Comparison of ENCODE assay signal across 8 mouse cellular contexts in the genomic region with DNA sequence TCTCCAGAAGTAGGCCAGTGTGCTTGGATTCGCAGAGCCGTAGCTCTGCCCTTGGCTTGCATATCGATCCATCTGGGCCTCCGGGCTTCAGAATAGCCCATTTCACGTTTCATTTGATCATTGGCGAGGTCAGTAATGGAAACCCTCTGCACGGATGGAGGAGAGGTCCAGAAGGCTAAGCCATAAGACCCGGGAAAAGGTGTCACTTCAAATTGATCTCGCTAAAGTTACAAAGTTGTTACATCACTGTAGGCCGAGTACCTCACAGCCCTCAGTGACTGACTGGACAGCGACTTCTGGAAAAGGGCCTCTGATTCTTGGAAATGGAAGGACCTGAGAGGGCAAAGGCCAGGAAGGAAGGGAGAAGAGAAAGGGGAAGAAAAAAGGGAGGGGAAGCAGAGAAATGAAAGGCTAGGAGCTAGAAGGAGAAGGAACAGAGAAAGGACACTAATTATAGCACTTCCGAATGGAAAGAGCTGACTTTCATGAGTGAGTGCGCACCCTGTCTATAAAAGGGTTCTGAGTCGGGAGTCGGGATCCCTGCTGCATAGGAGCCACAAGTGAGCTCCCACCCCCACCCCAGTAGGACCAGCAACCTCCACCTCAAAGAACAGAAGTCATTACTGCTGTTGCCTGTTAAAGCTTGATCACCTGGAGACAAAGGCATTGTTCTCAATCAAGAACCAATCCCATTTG. TPM values are rescaled to one million over a fixed set of nuclear protein-coding genes. Genes with fewer than 3 reads are reported as not detected.
A peak's percentile ranks its signal among the peaks of the same experiment; 100 is the strongest.
DNase-seq lines count a peak whose midpoint lies in the region; ATAC-seq and TF ChIP-seq lines count a peak whose summit lies in the region.

No protein-coding gene starts in this region.

- no peaks in the 10 kb centered on the region for H3K9me3 ChIP-seq in CH12.LX (replicated peaks; ENCODE audit: low read length)
- H3K9me3 ChIP-seq in forebrain, embryonic 16.5 days (ENCODE audit: control insufficient read depth, low read length), result no peaks in the 10 kb centered on the region
- no peaks in the 10 kb centered on the region for H3K9me3 ChIP-seq in liver, embryonic 15.5 days (replicated peaks)

- no peak for DNase-seq in heart, adult 2 months
- DNase-seq in heart, postnatal 10 days, result no peak
- DNase-seq in CH12.LX (ENCODE audit: extremely low read depth), result no peak
- no peak for DNase-seq in urinary bladder, postnatal 10 days (ENCODE audit: low spot score)
- DNase-seq in T-cell, adult 2 months (ENCODE audit: low spot score), result no peak

- peak overlapping the region; percentile 83 for H3K4me3 ChIP-seq in heart, adult 2 months
- H3K4me3 ChIP-seq in CH12.LX (replicated peaks in 1 of 3; ENCODE audit: low read depth in 2 of 3, low read length in 2 of 3, poor library complexity in 1 of 3), result peak overlapping the region in 2 of 3 experiments; percentile 66 to 83
- H3K4me3 ChIP-seq in forebrain, embryonic 16.5 days (replicated peaks; ENCODE audit: low read length), result peak overlapping the region; percentile 77
- H3K4me3 ChIP-seq in liver, embryonic 15.5 days (replicated peaks), result peak overlapping the region; percentile 74

- H3K4me2 ChIP-seq in CH12.LX (ENCODE audit: insufficient read depth, low read depth, poor library complexity, severe bottlenecking), result peak overlapping the region; percentile 53
- H3K4me2 ChIP-seq in forebrain, embryonic 16.5 days (ENCODE audit: low read length), result peak overlapping the region; percentile 83
- H3K4me2 ChIP-seq in liver, embryonic 15.5 days, result peak overlapping the region; percentile 90

- intact Hi-C loops in heart, adult 2 months (cut with DNase I), result loop anchor here (5.0 kb wide), 1 partner anchor 56 kb away; no protein-coding TSS in a partner anchor
- intact Hi-C loops in heart, postnatal 10 days (cut with DNase I), result no loop called here

- ATAC-seq in forebrain, embryonic 16.5 days, result no peak
- no peak for ATAC-seq in liver, embryonic 15.5 days (ENCODE audit: insufficient read depth)
- ATAC-seq in CD4-positive, CD25-positive, alpha-beta regulatory T cell, adult 4 months, result no peak

- H3K9ac ChIP-seq in heart, adult 2 months (ENCODE audit: low read depth, low read length), result 0 out of 2 replicates have a peak overlapping the region, but pooled peaks have one; percentile 10
- H3K9ac ChIP-seq in CH12.LX (ENCODE audit: insufficient read depth, low read depth), result peak overlapping the region; percentile 62; the same call in 1 of the 2 replicates
- peak overlapping the region; percentile 85 for H3K9ac ChIP-seq in forebrain, embryonic 16.5 days (replicated peaks; ENCODE audit: low read depth, low read length)
- peak overlapping the region; percentile 64; the same call in 1 of the 2 replicates for H3K9ac ChIP-seq in liver, embryonic 15.5 days

- H3K4me1 ChIP-seq in heart, adult 2 months (ENCODE audit: control insufficient read depth, insufficient read depth, low read length), result peaks cover 6% of the 10 kb centered on the region
- peaks cover 3 to 33% of the 10 kb centered on the region in 2 experiments; a peak in 2 of 4 replicates for H3K4me1 ChIP-seq in CH12.LX (ENCODE audit: control insufficient read depth in 1 of 2, insufficient read depth in 2 of 2)
- H3K4me1 ChIP-seq in forebrain, embryonic 16.5 days (replicated peaks; ENCODE audit: control insufficient read depth, insufficient read depth, low read length), result peaks cover 19% of the 10 kb centered on the region
- H3K4me1 ChIP-seq in liver, embryonic 15.5 days (replicated peaks), result peaks cover 37% of the 10 kb centered on the region

- 30% methylated on average over 15 of the region's 15 CpGs for WGBS in heart, adult 2 months
- WGBS in forebrain, embryonic 16.5 days, result 20% methylated on average over 15 of the region's 15 CpGs
- 21% methylated on average over 15 of the region's 15 CpGs for WGBS in liver, embryonic 15.5 days (ENCODE audit: insufficient replicate concordance)

- TF ChIP-seq EP300 in heart, adult 2 months (IDR thresholded peaks at IDR 0.05; ENCODE audit: insufficient read depth, low read depth, low read length), result 0 out of 2 replicates have a peak, but pooled peaks have one; percentile 1
- TF ChIP-seq EP300 in CH12.LX (IDR thresholded peaks at IDR 0.05; ENCODE audit: low read length), result no peak

- dilution Hi-C loops in CH12.LX (cut with MboI; ENCODE audit: extremely low pct_ligation_motif_present, extremely low pct_unique_long_range_greater_than_20kb, low sequenced_read_pairs), result no loop called here

- TF ChIP-seq POLR2A in heart, adult 2 months (IDR thresholded peaks at IDR 0.05; ENCODE audit: insufficient read depth, low read depth, low read length), result no peak
- no peak for TF ChIP-seq POLR2A in CH12.LX (IDR thresholded peaks at IDR 0.05; ENCODE audit: low read depth, low read length)

- no peaks in the 10 kb centered on the region for H3K27me3 ChIP-seq in heart, adult 2 months (ENCODE audit: control insufficient read depth, insufficient read depth, low read length)
- H3K27me3 ChIP-seq in CH12.LX (replicated peaks), result no peaks in the 10 kb centered on the region
- 0 out of 2 replicates have a peak, but pooled peaks cover 2% of the 10 kb centered on the region for H3K27me3 ChIP-seq in forebrain, embryonic 16.5 days (replicated peaks; ENCODE audit: control insufficient read depth, insufficient read depth, low read length)
- peaks cover 43% of the 10 kb centered on the region for H3K27me3 ChIP-seq in liver, embryonic 15.5 days

- no peaks in the 10 kb centered on the region for H3K36me3 ChIP-seq in heart, adult 2 months (ENCODE audit: control insufficient read depth, insufficient read depth, low read length)
- no peaks in the 10 kb centered on the region for H3K36me3 ChIP-seq in CH12.LX (replicated peaks in 1 of 2; ENCODE audit: control insufficient read depth in 1 of 2, insufficient read depth in 1 of 2, low read length in 1 of 2)
- no peaks in the 10 kb centered on the region for H3K36me3 ChIP-seq in forebrain, embryonic 16.5 days (ENCODE audit: control insufficient read depth, insufficient read depth)
- H3K36me3 ChIP-seq in liver, embryonic 15.5 days (replicated peaks), result no peaks in the 10 kb centered on the region

- no peaks in the 10 kb centered on the region for H3K79me2 ChIP-seq in heart, adult 2 months (replicated peaks; ENCODE audit: control insufficient read depth, insufficient read depth, low read length)
- no peaks in the 10 kb centered on the region for H3K79me2 ChIP-seq in CH12.LX (replicated peaks; ENCODE audit: control insufficient read depth, extremely low read depth, insufficient read depth, poor library complexity, severe bottlenecking)

- no peak for TF ChIP-seq RAD21 in CH12.LX (IDR thresholded peaks at IDR 0.05; ENCODE audit: low read depth, low read length)

- TF ChIP-seq CTCF in heart, adult 2 months (IDR thresholded peaks at IDR 0.05), result no peak
- TF ChIP-seq CTCF in CH12.LX (conservative IDR thresholded peaks at IDR 0.05 in 1 of 2, IDR thresholded peaks at IDR 0.05 in 1 of 2; ENCODE audit: low read depth in 2 of 2, low read length in 2 of 2), result no peak

- in situ Hi-C loops in CH12.LX (cut with MboI; ENCODE audit: low pct_ligation_motif_present, low pct_unique_long_range_greater_than_20kb, low sequenced_read_pairs), result loop anchor here (5.0 kb wide), 1 partner anchor 36 kb away; no protein-coding TSS in a partner anchor

- peak overlapping the region; percentile 82; the same call in 1 of the 2 replicates for H3K27ac ChIP-seq in heart, adult 2 months
- no peak overlapping the region for H3K27ac ChIP-seq in CH12.LX (ENCODE audit: insufficient read depth, low read depth)
- peak overlapping the region; percentile 76 for H3K27ac ChIP-seq in forebrain, embryonic 16.5 days (ENCODE audit: low read length)
- H3K27ac ChIP-seq in liver, embryonic 15.5 days (replicated peaks), result peak overlapping the region; percentile 48; the same call in 1 of the 2 replicates

TF ChIP-seq in CH12.LX, 34 proteins besides CTCF, POLR2A, EP300 and RAD21:
- TF ChIP-seq SMC3 (IDR thresholded peaks at IDR 0.05; ENCODE audit: low read depth, low read length) (no peak), MAZ (IDR thresholded peaks at IDR 0.05; ENCODE audit: low read depth, low read length) (no peak), NELFE (IDR thresholded peaks at IDR 0.05; ENCODE audit: low read depth, low read length) (no peak), RCOR1 (conservative IDR thresholded peaks at IDR 0.05; ENCODE audit: low read depth, low read length) (no peak), GABPA (IDR thresholded peaks at IDR 0.05; ENCODE audit: insufficient replicate concordance, low read depth, low read length) (no peak), TCF12 (IDR thresholded peaks at IDR 0.05; ENCODE audit: low read depth, low read length) (no peak), USF1 (IDR thresholded peaks at IDR 0.05; ENCODE audit: low read depth, low read length) (no peak), MXI1 (IDR thresholded peaks at IDR 0.05; ENCODE audit: low read depth, low read length) (no peak), MYC (IDR thresholded peaks at IDR 0.05; ENCODE audit: low read depth, low read length) (no peak), ELF1 (IDR thresholded peaks at IDR 0.05; ENCODE audit: low read depth, low read length) (no peak), ETS1 (conservative IDR thresholded peaks at IDR 0.05; ENCODE audit: low read depth, low read length) (no peak), ZC3H11A (IDR thresholded peaks at IDR 0.05; ENCODE audit: low read depth, low read length) (no peak)

RNA-seq across cellular contexts. Expression of a gene that starts 3.5 kb away (rescaled TPM):
- total RNA-seq in heart, adult 2 months (2021), result 1 to 10 TPM; 1.5 TPM
- polyA plus RNA-seq in heart, adult 2 months (2012; rRNA removed), result 1.9 and 2.0 TPM in 2 replicates
- 1 to 10 TPM; 2.9 to 3.7 TPM for total RNA-seq in heart, postnatal 10 days (2021)
- total RNA-seq in CH12.LX (2012; rRNA removed) (4.2 and 5.0 TPM in 2 replicates), CH12.LX (2014; rRNA removed) (2.8 and 3.3 TPM in 2 replicates)
- polyA plus RNA-seq in CH12.LX (2012; ENCODE audit: insufficient read length, low read depth), result 4.5 and 4.6 TPM in 2 replicates
- polyA plus RNA-seq in forebrain, embryonic 16.5 days (2015; fragmentation: Nextera tagmentation; extraction: Ambion mirVana), result 14.7 and 15.9 TPM in 2 replicates
- polyA plus RNA-seq in liver, embryonic 15.5 days (2015; fragmentation: Nextera tagmentation; extraction: Ambion mirVana), result 5.2 and 5.7 TPM in 2 replicates
- 10 to 100 TPM; 25.1 to 27.5 TPM for polyA plus RNA-seq in CD4-positive, CD25-positive, alpha-beta regulatory T cell, adult 4 months (2017; shearing (Covaris generic))

Comparison
In these comparisons a context has a peak if more than half of its experiments do, and no peak if none do; other contexts are left out.
1. H3K9ac ChIP-seq: peak in every context shown above with its lines; median percentile 85 in forebrain, embryonic 16.5 days; 64 in liver, embryonic 15.5 days; 62 in CH12.LX; 10 in heart, adult 2 months.